Mouse (Mus musculus): ENCODE measurements around the gene Vmn2r29.
A peak's percentile ranks its signal among the peaks of the same experiment; 100 is the strongest.
"Not testable (repeated sequence)": the region's sequence is repeated elsewhere in the genome, so short reads cannot be mapped to it uniquely, and the experiment has no call there.

Vmn2r29 gene

GRCm38 (mm10) chr7:7247228-7247627 is at the start of gene Vmn2r29:
Gene Vmn2r29 (minus strand): TSS chr7:7247328.
- not testable (repeated sequence) for DNase-seq (ENCODE audit: low spot score in 2 of 2)

DNA sequence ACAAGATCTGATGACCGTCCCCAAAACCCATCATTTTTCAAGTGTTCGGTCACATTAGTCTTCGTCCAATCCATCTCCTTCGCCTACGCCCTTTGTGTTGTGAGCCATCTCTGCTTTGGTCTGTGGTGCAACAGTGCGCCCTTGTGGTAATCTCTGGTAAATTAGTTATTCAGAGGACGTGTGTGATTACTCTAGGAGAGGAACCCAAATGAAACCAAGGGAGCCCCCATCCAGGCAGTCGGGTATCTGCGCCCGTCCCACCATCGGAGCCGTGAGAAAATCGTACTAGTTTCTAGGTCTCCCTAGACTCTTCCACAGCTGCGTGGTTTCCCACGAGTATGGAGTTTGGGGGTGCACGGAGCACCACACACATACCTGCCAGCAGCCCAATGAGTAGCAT is 48.5 kb upstream of the Vmn2r29 start:
- no peak for DNase-seq (ENCODE audit: low spot score in 2 of 2)

DNA sequence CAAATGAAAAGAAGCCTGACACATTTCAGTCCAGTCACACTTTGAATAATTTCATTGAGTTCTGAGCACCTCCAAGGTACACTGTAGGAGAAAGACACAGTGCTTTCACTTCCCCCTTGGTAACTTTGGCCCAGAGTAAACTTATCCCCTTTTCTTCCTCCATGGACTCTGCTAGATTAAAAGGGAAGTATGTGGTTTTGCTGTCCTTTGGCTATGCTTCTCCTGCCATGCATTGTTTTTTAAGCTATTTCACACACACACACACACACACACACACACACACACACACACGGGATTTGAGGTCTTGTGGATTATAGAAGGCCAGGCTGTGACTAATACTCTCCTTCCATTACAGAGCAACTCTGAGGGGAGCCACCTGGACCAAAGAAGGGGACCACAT is 34.3 kb upstream of the Vmn2r29 start:
- DNase-seq (ENCODE audit: low spot score in 2 of 2), result no peak

DNA sequence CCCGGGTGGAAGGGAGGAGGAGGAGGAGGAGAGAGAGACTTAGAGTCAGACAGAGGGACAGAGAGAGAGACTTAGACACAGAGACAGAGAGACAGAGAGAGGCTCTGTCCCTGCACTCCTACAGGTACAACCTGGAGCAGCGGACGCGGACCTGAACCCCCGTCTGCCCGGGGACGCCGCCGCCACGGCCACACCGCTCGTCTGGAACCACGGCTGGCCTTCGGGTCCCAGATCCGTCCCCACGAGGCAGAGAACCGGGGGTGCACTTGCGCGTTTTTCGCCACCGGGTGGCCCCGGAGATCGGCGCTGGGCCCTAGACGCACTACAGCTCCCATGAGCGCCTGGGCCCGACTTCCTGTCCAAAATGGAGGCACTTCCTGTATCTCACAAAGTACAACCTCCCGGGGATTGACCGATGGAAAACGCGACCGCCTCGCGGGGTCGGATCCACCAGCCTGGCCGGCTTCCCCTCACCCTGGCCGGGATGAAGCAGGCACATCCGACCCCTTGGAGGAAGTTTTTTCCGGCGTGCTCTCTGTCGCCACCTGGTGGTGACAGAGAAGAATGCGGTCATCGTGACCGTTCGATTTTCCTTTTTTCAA is 30.9 kb upstream of the Vmn2r29 start, which contains the start of gene Gm45844:
Gene Gm45844 (minus strand): TSS at position 324 of the 602 bp plus-strand sequence.
- peak; percentile 84 to 86 for DNase-seq (ENCODE audit: low spot score in 2 of 2)

DNA sequence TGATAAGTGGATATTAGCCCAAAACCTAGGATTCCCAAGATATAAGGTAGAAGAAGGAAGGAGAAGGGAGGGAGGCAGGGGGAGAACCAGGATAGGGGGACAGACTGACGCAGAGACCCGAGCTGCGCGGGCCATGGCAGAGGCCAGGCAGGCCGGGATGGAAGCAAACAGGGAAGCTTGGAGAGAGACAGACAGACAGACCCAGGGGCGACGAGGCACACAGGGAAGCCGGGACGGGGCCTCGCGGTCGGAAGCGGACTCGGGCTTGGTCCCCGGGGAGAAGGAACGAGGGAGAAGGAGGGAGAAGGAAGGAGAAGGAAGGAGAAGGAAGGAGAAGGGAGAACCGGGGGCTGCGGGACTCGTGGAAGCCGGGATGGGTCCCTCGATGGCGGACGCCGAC is 30.4 kb upstream of the Vmn2r29 start:
- DNase-seq (ENCODE audit: low spot score in 2 of 2), result not testable (repeated sequence)

DNA sequence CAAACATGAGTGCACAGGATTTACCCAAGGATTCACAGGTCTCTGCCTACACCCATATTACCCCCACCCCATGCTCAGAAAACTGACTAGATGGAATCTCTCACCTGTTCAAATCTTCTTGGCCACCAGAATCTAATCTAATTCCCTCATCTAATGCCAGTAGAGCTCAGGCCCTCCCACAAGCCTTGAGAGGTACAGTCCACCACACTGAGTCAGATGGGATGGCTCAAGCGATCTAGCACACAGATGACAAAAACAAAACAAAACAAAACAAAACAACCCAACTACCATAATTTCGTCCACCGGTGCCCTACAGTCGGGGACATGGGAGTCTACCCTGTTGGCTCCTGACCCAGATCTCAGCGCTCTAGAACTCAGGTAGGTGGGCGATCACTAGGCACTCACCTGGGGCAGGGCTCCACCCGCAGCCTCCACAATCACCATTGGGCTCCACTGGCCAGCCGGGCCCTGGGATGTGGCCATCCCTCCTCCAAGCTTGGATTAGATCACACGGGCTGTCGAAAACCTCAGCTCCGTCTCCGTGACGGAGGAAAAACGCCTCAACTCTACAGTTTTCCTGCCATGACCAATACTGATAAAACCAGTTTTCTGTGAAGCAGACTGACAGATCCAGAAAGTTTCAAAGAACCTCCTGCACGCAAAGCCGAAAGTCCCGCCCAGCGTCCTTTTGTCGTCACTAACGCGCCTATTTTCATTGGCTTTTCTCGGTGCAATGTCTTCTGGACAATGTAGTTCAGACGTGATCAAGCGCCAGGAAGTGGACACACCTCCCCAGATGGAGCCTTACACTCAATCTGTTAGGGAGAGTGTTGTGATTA is 37.6 kb downstream of the Vmn2r29 start, which contains the start of gene Zfp772:
Gene Zfp772 (minus strand): TSS at position 686 of the 839 bp plus-strand sequence.
- DNase-seq (ENCODE audit: low spot score in 2 of 2), result peak; percentile 35 to 47

DNA sequence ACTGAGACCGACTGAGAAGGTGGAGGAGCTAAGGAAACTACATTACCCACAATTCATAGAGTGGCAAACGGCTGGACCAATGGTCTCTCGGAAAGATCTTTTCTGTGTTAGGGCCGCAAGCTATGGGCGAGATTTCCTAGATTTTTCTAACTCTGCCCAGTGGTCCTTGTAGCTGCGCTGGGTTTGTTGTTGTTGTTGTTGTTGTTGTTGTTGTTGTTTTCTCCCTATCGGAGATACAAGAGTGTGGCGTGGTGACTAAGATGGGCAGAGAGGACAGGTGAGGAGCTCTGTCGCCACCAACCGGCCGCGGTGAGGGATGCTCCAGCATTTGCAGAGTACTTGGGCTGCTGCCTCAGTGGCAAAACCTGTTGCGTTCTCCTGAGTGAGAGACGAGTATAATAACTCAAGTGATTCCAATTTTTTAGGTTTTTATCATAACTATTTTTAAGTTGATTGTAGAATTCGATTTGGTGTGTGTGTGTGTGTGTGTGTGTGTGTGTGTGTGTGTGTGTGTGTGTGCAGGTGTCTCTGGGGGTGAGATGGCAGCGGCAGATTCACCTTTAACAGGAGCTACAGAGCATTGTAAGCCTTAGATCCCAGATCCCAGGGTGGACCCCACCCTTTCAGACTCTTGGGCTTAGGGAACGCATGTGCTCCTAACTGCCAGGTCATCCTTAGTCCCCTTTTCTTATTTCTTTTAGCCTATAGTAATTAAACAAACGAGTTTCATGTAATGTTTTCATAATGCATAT is 58.8 kb downstream of the Vmn2r29 start:
- peak; percentile 55 to 69 for DNase-seq (ENCODE audit: low spot score in 2 of 2)

GRCm38 (mm10) chr7:7187417-7188190 is 59.5 kb downstream of the Vmn2r29 start:
- DNase-seq (ENCODE audit: low spot score in 2 of 2), result no peak

DNA sequence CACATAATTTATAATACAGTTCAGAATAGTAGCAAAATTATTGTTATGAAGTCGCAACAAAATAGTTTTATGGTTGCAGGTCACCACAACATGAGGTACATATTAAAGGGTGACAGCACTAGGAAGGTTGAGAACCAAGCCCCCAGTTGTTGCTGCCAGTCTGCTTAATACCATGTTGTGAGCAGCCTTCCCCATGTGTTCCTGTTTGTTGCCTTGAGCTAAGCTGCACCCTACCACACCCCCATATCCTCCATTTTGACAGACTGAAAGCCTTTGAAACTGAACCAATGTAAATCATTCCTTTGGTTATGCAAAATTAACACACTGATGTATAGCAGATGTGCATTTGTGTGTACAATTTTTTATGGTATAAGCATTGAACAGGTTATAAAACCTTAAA is 61.2 kb downstream of the Vmn2r29 start:
- DNase-seq (ENCODE audit: low spot score in 2 of 2), result no peak

All from urinary bladder, adult 18-20 months (tissue).